Mouse (Mus musculus): ENCODE results near the gene BC048403. TPM values are rescaled to one million over a fixed set of nuclear protein-coding genes. Genes with fewer than 3 reads are reported as not detected.
A peak's percentile ranks its signal among the peaks of the same experiment; 100 is the strongest.
"Not testable (repeated sequence)": the region's sequence is repeated elsewhere in the genome, so short reads cannot be mapped to it uniquely, and the experiment has no call there.

Gene BC048403
- polyA plus RNA-seq, 1 experiment: 5.2 TPM

- WGBS: 33% methylated on average over 5 of the region's 5 CpGs
- no peak for DNase-seq (ENCODE audit: low read depth, low spot score)
Measured at GRCm38 (mm10) chr10:121754237-121754636, 14.5 kb downstream of the BC048403 start.

GRCm38 (mm10) chr10:121755822-121756221 is 16.1 kb downstream of the BC048403 start:
- 13% methylated on average over 1 of the region's 1 CpGs for WGBS
- DNase-seq (ENCODE audit: low read depth, low spot score): no peak

DNA sequence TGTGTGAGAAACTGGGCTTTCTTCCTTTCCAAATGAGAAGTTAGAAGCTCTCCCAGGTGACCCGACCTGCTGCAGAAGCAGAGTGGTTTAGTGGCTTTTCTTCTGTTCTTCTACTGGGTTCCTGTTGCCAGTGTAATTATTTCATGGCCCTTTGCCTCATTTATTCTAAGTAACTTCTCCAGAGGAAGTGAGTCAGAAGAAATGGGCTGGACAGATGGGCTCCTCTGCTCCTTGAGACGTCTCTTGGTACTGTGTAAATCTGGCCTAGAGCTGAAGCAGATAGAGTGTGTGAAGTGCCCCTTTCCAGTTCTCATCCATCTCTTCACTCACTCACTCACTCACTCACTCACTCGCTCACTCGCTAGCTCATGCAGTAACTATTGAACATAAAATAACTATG is 16.9 kb downstream of the BC048403 start:
- WGBS: 58% methylated on average over 4 of the region's 4 CpGs
- DNase-seq (ENCODE audit: low read depth, low spot score): no peak

- DNase-seq (ENCODE audit: low read depth, low spot score): no peak
- WGBS: 53% methylated on average over 8 of the region's 8 CpGs
Measured at GRCm38 (mm10) chr10:121759095-121759494, 19.4 kb downstream of the BC048403 start.

- WGBS: 75% methylated on average over 9 of the region's 9 CpGs
- DNase-seq (ENCODE audit: low read depth, low spot score): no peak
Measured at GRCm38 (mm10) chr10:121762141-121762540, 22.4 kb downstream of the BC048403 start.

DNA sequence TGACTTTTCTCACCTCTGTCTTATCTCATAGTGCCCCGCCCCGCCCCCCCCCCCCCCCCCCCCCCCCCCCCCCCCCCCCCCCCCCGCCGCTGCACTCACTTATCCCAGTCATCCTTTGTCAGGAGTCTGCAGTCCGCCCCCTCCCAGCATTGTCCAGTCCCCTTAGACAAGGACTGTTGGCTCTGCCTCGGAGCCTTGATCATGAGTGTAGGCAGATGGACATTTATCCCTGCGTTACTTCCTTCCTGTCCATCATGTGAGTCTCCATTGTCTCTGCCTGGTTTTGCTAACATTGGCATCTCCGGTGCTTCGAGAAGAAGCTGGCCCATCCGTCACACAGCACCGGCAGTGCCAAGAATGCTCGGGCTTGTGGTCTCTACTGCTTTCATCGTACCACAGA is 23.5 kb downstream of the BC048403 start:
- DNase-seq (ENCODE audit: low read depth, low spot score): no peak
- 63% methylated on average over 12 of the region's 13 CpGs for WGBS

DNA sequence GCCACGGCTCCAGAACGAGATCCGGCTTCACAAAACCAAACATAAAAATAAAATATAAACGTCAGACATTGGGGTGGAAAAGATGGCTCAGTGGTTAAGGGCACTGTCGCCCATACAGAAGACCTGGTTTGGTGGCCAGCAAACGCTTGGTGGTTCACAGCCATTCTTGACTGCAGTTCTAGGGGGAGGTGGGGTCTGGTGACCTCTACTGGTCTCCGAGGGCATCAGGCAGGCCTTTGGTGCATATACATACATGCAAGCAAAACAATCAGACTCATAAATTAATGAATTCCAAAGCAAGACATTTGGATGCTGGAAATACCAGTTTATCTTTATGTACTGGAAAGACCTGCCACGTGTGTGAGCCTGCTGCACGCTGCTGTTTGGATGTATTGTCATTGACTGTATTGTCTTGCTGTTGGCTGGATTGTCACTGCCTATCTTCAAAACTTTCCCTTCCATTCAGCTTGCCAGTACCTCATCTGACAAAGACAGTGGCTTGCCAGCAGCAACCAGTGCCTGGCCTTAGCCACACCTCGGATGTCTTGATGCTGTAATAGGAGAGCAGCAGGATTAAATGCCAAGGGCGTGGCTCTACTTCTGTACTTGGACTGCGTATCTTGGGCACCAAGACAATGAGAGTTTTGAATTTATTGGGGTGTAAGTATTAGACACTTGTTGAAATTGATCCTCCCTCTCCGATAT is 24.9 kb downstream of the BC048403 start:
- 72% methylated on average over 13 of the region's 13 CpGs for WGBS
- DNase-seq (ENCODE audit: low read depth, low spot score): no peak

GRCm38 (mm10) chr10:121765174-121766057 is 25.7 kb downstream of the BC048403 start:
- WGBS: 81% methylated on average over 10 of the region's 10 CpGs
- DNase-seq (ENCODE audit: low read depth, low spot score): no peak

DNA sequence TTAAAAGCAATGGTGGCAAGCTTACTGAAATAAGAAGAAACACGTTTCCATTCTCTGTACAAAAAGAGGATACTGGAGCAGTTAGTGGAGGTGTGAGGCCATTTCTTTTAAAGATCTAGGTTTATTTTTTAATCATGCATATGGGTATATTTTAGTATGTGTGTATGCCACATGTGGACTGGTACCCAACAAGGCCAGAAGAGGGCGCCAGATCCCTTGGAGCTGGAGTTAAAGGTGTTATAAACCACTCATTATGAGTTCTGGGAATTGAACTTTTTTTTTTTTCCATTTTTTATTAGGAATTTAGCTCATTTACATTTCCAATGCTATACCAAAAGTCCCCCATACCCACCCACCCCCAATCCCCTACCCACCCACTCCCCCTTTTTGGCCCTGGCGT is 27.6 kb downstream of the BC048403 start:
- WGBS: 89% methylated on average over 3 of the region's 3 CpGs
- not testable (repeated sequence) for DNase-seq (ENCODE audit: low read depth, low spot score)

DNA sequence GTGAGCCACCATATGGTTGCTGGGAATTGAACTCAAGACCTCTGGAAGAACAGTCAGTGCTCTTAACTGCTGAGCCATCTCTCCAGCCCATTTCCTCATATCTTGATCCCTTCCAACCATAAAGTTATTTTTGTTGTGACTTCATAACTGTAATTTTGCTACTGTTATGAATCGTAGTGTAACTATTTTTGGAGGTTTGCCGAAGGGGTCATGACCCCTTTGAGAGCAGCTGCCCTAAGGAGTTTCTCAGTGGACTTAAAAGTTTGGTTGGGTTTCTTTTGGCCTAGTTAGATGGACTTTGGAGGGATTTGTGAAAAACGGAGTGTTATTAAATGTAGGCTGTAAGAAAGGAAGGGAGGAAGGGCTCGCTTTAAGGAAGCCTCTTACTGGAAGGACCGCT is 30.0 kb downstream of the BC048403 start:
- DNase-seq (ENCODE audit: low read depth, low spot score): no peak

GRCm38 (mm10) chr10:121770624-121771577 is 31.2 kb downstream of the BC048403 start:
- no peak for DNase-seq (ENCODE audit: low read depth, low spot score)
- 45% methylated on average over 20 of the region's 20 CpGs for WGBS

More for the DNA sequence above, 30.0 kb downstream of the BC048403 start:
- whole genome bisulfite sequencing: 83% methylated on average over 5 of the region's 5 CpGs

DNA sequence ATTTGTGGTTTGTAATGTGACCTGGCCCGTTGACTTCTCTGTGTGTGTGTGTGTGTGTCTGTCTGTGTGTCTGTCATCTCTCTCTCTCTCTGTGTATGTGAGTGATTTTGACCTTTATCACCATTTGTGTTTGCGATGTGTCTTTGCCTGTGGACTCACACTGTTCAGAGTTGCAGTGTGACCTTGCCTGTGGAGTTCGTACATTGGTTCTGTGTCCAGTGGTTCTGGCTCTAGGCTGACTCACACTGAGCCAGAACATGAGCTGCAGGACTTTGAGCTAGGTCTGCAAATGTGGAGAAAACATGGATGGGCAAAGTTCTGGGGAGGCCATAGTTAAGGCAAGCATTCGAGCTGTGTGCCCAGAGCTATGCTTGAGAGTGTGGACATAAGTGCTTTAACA is 34.1 kb downstream of the BC048403 start:
- WGBS: 68% methylated on average over 4 of the region's 4 CpGs
- no peak for DNase-seq (ENCODE audit: low read depth, low spot score)

DNA sequence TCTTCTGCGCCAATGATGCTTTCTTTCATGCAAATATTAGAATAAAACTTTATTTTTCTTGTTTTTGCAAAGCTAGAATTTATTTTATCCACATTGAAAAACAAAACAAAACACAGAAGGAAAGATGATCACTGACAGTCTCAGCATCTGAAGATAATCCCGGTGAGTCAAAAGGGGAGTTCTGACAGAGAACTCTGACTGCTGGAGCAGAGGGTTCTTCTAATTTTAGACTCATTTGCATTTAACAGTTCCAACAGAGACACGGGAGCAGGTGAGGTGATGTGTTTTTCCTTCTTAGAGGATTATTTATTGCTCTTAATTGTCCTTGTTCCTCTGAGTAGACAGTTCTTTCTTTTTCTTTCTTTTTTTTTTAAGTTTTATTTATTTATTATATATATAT is 36.3 kb downstream of the BC048403 start:
- 73% methylated on average over 3 of the region's 3 CpGs for WGBS
- DNase-seq (ENCODE audit: low read depth, low spot score): no peak

DNA sequence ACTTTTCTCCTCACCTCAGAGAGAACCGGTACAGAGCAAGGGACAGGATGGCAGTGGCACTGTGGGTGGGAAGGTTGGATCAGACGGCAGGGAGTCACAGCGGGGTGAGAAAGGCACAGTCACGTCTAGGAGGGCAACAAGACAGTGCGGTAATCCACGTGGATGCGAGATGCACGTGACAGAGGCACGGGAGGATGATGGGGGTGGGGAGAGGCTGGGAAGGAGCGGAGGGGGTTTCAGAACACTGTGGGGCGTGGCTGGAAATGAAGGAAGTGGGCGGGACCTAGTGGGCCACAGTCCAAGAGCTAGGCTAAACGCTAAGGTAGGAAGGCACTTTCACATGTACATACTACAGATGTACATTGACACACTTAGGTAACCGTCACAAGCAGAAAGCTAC is 41.4 kb downstream of the BC048403 start:
- WGBS: 21% methylated on average over 14 of the region's 14 CpGs
- DNase-seq (ENCODE audit: low read depth, low spot score): no peak

DNA sequence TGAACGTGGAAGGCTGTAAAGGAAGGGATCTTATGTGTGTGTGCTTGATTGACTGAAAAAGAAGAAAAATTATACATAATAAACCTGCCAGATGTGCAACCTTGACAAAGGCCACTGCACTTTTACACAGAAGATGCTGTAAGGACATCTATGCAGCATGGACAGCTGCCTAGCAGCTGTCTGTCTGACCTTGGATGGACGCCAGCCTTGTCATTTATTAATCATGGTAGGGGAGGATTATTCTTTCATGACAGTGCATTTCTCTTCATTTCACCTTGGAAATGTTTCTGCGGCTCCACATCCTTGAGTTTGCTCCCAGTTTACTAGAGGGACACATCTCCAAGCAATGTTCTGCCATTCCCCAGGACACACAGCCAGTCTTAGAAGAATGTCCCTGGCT is 48.8 kb downstream of the BC048403 start:
- 53% methylated on average over 3 of the region's 3 CpGs for WGBS

GRCm38 (mm10) chr10:121790078-121790477 is 50.3 kb downstream of the BC048403 start:
- 88% methylated on average over 6 of the region's 6 CpGs for WGBS
- no peak for DNase-seq (ENCODE audit: low read depth, low spot score)

More for the DNA sequence above, 48.8 kb downstream of the BC048403 start:
- no peak for DNase-seq (ENCODE audit: low read depth, low spot score)

DNA sequence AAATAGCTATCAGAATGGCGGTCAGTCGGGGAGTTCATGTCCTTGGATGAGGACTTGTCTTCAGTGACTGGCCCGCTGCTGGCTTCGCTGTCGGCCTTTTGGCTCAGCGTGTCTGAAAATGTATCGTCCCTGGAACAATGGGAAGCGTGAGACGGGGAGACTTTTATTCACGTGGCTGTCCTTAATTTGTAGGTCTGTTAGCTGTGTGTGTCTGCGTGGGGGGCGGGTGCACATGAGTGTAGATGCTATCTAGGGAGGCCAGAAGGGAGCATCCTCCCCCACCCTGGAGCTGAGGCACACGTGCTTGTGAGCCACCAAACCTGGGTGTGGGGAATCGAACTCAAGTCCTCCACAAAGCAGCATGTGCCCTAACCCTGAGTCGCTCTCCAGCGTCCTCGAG is 52.9 kb downstream of the BC048403 start:
- 94% methylated on average over 17 of the region's 17 CpGs for WGBS
- no peak for DNase-seq (ENCODE audit: low read depth, low spot score)

GRCm38 (mm10) chr10:121794486-121794885 is 54.7 kb downstream of the BC048403 start:
- 95% methylated on average over 12 of the region's 12 CpGs for WGBS

GRCm38 (mm10) chr10:121796027-121796802 is 56.5 kb downstream of the BC048403 start:
- peak; percentile 50 for DNase-seq (ENCODE audit: low read depth, low spot score)
- 24% methylated on average over 8 of the region's 8 CpGs for WGBS

More at GRCm38 (mm10) chr10:121794486-121794885, 54.7 kb downstream of the BC048403 start:
- DNase-seq (ENCODE audit: low read depth, low spot score): no peak

Data from large intestine, adult 2 months (tissue).